Mouse (Mus musculus): Measurements from ENCODE around the gene Aldh1l1.

GRCm38 (mm10) chr6:90643057-90643456, 156.8 kb downstream of the Aldh1l1 start:
- no peak for TF ChIP-seq POLR2A (IDR thresholded peaks at IDR 0.05; ENCODE audit: low read depth, low read length)
- TF ChIP-seq CTCF (IDR thresholded peaks at IDR 0.05; ENCODE audit: borderline replicate concordance, insufficient read depth, low read length), result no peak
